Mouse (Mus musculus) heart, adult 18-20 months (tissue): ENCODE results near the gene Mesp1. TPM values are rescaled to one million over a fixed set of nuclear protein-coding genes. Genes with fewer than 3 reads are reported as not detected.

Experiments
- total RNA-seq, 2 experiments: library from RNA; stranded (reverse); gene quantifications; 2 replicates each; pipeline ENCODE4 v1.2.3; 2021

Gene Mesp1
- total RNA-seq, 2 experiments from 2014 or later = not detected

Other genes starting within 250 kb of the Mesp1 start
- not detected for gene Rhcg, start 176.1 kb downstream of the Mesp1 start, total RNA-seq
- under 1 TPM; 0.10 TPM for gene Ticrr, start 133.6 kb downstream of the Mesp1 start, total RNA-seq
- gene Kif7, start 78.1 kb downstream of the Mesp1 start, total RNA-seq = 1 to 10 TPM in 1 of 2 experiments, under 1 TPM in 1; 0.82 to 1.1 TPM
- gene Plin1, start 60.9 kb downstream of the Mesp1 start, total RNA-seq = 10 to 100 TPM in 1 of 2 experiments, 1 to 10 TPM in 1; 9.4 to 52.1 TPM
- 10 to 100 TPM; 18.0 to 21.4 TPM for gene Pex11a, start 50.7 kb downstream of the Mesp1 start, total RNA-seq
- gene Wdr93, start 50.6 kb downstream of the Mesp1 start, total RNA-seq = under 1 TPM; 0.22 to 0.41 TPM
- gene Mesp2, start 16.9 kb upstream of the Mesp1 start, total RNA-seq = under 1 TPM in 1 of 2 experiments, not detected in 1; 0.12 TPM
- 10 to 100 TPM; 10.5 to 13.0 TPM for gene Anpep, start 67.3 kb upstream of the Mesp1 start, total RNA-seq
- 10 to 100 TPM; 24.7 to 25.7 TPM for gene Ap3s2, start 126.9 kb upstream of the Mesp1 start, total RNA-seq
- gene Arpin, start 141.6 kb upstream of the Mesp1 start, total RNA-seq = 10 to 100 TPM in 1 of 2 experiments, 1 to 10 TPM in 1; 9.7 to 10.6 TPM
- gene Zfp710, start 231.0 kb upstream of the Mesp1 start, total RNA-seq = 10 to 100 TPM; 21.6 to 22.4 TPM